Mouse (Mus musculus) CH12F3 (cell line): ENCODE data around the gene Bicdl1.
"Not testable (repeated sequence)": the region's sequence is repeated elsewhere in the genome, so short reads cannot be mapped to it uniquely, and the experiment has no call there.

Experiments used
- in situ Hi-C: fragments of 300-500 bp; cut with MboI; formaldehyde crosslinking; loops from 2 replicates; pipeline ENCODE4 v1.14.3; 2020; ENCODE audit warnings: low sequenced_read_pairs

Bicdl1 gene

DNA sequence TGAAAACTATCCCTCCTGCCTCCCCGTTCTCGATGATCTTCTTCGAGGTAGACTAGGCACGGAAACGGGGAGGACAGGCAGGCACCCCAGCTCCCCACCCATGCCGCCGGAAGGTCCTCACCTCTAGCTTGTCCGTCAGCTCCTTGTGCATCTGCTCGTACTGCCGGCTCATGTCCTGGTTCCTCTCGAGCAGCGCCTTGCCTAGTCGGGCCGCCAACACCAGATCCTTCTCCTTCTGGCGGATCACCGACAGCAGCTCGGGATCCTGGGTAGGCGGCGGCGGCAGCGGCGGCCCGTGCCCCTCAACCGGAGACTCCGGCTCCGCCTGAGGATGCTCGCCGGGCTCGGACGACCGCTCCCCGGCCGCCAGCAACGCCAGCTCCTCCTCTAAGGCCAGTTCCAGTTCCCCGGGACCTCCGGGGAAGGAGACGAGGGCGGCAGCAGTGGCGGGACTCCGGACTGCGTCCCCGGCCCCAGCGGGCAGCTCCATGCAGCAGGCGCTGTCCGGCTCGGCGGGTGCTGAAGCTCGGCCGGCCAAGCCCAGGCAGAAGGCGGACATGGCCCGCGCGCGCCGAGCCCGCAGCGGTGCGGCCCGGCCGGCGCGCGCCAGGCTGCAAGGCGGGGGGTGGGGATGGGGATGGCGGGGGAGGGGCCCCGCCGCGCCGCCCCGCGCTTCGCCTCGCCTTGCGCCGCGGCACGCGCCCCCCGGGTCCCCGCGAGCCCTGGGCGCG lies at the start of gene Bicdl1:
TSS of gene Bicdl1 (minus strand) at position 621 of the 731 bp plus-strand sequence.
- in situ Hi-C loops, result no loop called here

GRCm38 (mm10) chr5:115776911-115777310 lies 45.5 kb upstream of the Bicdl1 start:
- in situ Hi-C loops, result no loop called here

GRCm38 (mm10) chr5:115775350-115775749 lies 43.9 kb upstream of the Bicdl1 start:
- in situ Hi-C loops, result no loop called here

- in situ Hi-C loops, result no loop called here
Measured at GRCm38 (mm10) chr5:115770048-115770447, 38.6 kb upstream of the Bicdl1 start.

GRCm38 (mm10) chr5:115769116-115769515 lies 37.7 kb upstream of the Bicdl1 start:
- in situ Hi-C loops, result no loop called here

- in situ Hi-C loops, result no loop called here
Measured at GRCm38 (mm10) chr5:115766821-115767220, 35.4 kb upstream of the Bicdl1 start.

- in situ Hi-C loops, result no loop called here
Measured at GRCm38 (mm10) chr5:115763981-115764380, 32.6 kb upstream of the Bicdl1 start.

DNA sequence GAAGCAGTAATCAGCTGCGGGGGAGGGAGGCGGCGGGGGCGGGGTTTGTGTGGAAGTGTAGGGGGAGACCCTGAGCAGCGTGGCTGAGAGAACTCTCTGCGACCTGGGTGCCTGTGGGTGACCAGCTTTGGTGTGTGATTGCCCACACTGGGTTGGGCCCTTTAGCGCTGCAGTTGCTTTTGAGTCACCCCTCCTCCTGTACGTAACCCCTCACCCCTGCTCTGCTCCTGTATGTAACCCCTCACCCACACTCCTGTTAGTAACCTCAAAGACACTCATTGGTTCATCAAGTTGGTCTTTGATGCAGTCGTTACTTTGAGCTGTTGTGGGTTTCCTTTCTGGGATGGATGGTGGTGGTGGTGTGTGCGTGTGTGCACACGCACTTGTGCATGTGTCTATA lies 29.5 kb upstream of the Bicdl1 start:
- in situ Hi-C loops, result no loop called here

- in situ Hi-C loops, result no loop called here
Measured at GRCm38 (mm10) chr5:115758431-115759180, 27.2 kb upstream of the Bicdl1 start.

DNA sequence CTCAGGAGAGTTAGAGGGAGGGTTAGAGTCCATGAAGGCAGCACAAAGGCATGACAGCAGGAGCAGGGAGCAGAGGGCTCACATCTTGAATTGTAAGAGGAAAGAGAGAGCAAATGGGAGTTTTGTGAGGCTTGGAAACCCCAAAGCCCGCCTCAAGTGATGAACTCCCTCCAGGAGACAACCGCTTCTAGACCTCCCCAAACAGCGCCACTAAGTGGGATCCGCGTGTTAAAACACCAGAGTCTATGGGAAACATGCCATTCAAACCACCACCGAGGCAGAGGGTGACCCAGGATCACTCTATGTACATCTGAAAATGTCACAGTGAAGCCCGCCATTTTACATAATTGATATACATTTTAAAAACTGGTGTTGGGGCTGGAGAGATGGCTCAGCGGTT lies 26.1 kb upstream of the Bicdl1 start:
- in situ Hi-C loops, result no loop called here

DNA sequence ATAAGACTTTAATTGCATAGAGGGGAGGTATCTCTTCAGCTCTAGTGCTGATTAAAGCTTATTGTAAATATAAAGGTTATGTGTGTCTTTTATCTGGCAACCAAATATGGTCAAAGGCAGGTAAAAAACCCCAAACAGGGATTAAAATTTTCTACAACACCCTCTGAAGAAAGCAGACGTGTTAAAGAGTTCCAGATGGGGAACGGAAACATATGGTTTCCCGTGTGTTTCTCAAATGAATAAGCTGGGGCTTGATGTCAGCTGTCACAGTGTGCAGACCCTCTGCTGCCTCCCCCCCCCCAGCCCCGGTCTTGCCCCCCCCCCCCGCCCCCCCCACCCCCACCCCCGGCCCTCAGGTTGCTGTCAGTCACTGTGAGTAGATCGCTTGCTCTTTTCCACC lies 24.1 kb upstream of the Bicdl1 start:
- in situ Hi-C loops, result no loop called here

DNA sequence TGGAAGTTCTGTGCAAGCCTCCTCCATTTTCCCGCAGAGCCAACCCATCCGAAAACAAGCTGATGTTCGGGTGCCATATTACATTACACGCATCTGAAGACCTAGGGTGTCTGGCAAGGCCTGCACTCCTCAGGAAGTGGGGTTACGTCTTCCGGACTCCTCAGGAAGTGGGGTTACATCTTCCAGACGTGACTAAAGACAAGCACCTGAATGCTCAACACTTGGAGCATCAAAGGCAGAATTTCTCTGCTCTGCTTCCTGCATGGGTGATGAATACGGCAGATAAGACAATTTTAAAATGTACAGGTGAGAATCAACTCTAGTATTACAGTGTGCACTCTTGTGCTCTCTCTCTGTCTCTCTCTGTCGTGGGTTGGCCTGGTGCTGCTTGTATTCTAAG lies 23.4 kb upstream of the Bicdl1 start:
- in situ Hi-C loops, result no loop called here

DNA sequence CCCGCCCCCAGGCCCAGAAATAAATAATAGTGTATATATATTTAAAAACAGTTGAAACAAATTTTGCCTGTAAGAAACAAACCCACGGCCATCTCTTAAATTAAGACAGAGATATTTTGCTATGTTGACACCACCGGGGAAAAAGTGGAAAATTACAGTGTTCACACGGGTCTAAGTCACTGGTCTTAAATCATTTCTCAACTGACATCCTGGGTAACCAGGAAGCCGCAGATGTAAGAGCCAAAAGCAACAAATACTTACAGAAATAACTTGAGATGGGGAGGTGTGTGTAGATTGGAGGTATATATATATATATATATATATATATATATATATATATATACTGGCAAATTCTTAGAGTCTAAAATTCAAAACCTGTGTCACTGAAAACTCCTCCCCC lies 21.5 kb upstream of the Bicdl1 start:
- in situ Hi-C loops, result no loop called here

DNA sequence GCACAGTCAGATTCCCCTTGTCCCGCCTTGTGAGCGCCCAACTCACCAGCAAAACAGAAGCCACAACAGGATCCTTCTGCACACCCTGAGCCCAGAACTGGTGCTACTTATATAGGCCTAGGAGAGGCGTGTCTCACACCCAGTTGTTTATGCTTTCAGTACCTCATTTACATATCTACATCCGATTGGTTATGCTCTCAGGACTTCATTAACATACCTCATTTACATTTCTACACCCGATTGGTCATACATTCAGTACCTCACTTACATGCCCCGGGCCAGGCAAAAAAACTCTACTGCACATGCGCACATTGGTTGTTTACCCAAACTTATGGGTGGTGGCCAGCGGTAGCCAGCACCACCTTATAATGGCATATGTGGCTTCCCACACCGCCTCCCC lies 20.5 kb upstream of the Bicdl1 start:
- in situ Hi-C loops, result not testable (repeated sequence)

- in situ Hi-C loops, result no loop called here
Measured at GRCm38 (mm10) chr5:115748316-115748715, 16.9 kb upstream of the Bicdl1 start.

- in situ Hi-C loops, result no loop called here
Measured at GRCm38 (mm10) chr5:115745319-115745718, 13.9 kb upstream of the Bicdl1 start.

- in situ Hi-C loops, result no loop called here
Measured at GRCm38 (mm10) chr5:115738032-115738431, 6.6 kb upstream of the Bicdl1 start.

DNA sequence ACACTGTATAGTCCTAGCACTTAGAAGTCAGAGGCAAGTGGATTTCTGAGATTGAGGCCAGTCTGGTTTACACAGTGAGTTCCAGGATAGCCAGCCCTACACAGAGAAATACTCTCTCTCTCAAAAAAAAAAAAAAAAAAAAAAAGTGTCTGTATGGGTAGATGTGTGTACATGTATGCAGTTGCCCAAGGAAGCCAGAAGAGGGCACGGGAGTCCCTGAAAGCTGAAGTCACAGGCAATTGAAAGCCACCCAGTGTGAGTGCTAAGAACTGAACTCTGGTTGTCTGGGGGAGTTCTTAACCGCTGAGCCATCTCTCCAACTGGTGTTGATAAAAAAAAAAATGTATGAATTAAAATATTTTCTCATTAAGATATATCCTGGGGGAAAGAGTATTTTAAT lies 3.1 kb upstream of the Bicdl1 start:
- in situ Hi-C loops, result no loop called here

DNA sequence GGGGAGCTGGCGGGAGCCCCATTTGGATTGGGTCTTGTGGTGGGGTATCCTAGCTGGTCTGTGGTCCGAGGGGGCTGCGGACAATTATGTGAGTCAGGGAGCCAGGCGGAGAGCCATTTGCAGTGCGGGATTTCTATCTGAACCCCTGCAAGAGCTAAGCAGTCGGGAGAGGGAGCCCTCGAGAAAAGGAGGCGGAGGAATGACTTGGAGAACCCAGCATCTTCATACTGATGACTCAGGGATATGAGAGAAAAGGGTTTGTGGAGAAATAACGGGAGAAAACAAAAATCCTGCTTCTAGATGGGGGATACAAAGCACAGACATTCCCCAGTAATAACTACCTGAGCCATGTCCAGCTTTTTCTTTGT lies 1.4 kb upstream of the Bicdl1 start:
- in situ Hi-C loops, result no loop called here

DNA sequence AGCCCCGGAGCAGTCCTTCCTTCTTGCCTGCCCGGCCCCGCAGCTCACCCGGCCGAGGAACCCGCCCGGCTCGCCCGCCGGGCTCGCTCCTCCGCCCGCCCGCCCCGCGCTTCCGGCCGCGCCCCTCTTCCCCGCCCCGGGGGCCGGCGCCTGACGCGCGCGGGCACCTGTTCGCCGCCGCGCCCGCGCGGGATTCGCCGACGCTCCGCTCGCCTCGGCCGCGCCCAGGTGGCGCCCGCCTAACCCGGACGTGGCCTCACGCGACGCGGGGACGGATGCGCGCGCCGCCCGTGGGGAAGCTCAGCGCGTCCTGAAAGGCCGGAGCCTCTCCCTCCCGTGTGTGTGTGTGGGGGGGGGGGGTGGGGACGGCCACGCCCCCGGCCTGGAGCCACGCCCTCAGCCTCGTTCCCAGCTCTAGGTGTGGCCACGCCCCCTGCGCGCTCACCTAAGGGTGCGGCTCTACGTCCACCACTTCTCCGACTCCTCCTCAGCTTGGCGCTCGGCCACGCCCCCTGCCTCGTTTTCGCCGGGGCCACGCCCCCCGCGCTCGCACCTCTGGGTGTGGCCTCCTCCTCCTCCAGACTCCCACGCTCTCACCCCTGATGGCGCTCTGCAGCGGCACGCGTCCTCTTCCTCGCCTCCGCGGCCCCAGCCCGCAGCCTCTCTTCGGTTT lies 891 bp upstream of the Bicdl1 start:
- in situ Hi-C loops, result no loop called here

DNA sequence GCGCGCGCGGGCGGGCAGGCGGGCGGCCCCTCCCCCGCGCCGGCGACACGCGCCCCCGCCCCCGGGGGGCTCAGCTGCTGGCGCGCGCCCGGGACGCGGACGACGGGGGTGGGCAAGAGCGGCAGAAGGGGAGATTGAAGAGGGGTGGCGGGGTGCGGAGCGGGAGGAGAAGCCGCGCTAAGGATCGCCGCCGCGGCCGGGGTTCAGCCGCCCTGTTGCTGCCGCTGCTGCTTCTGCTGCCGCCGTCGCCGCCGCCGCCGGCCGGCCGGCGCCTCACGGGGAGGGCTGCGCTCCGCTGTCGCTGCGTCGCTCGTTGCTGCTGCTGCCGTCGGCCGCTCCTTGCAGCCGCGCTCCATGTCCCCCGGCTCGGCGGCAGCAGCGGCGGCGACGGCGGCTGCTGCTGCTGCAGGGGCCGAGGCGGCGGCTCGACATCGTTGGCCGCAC lies 333 bp upstream of the Bicdl1 start:
- in situ Hi-C loops, result no loop called here

DNA sequence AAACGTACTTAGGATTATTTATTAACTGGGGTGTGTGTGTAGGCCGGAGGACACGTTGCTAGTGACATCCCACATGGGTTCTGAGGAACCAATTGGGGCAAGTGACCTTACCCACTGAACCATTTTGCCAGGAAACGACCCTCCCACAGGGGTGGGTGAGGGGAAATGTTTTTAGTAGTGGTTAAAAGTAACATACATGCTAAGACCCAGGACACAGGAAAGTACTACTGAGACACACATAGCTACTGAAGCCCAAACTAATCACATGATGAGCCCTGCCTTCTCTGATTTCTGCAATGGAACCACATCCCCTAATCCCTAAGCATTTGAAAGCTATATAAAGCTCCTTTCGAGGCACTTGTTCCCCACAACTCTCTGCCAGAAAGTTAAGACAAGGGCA lies 1.1 kb downstream of the Bicdl1 start:
- in situ Hi-C loops, result no loop called here
